Mouse (Mus musculus) cortical plate, adult 2 months (tissue): ENCODE measurements at regions not wholly inside any gene's neighbourhood (a gene's known extent, or its start where the extent isn't known, plus 50 kb on each side); places are given as distances from the start of the nearest gene placed in this dataset.

Experiments used
- H3K27ac ChIP-seq: fragments of 200-500 bp; 2 replicates; pipeline ENCODE4 v1.5.1; 2012; ENCODE audit warnings: low read length, control low read depth, inconsistent platforms; ENCODE audit not compliant: insufficient read depth
- H3K4me1 ChIP-seq: fragments of 200-500 bp; 2 replicates; pipeline ENCODE4 v1.6.1; 2011; ENCODE audit warnings: low read length; ENCODE audit not compliant: control insufficient read depth, insufficient read depth
- H3K4me3 ChIP-seq: fragments of 200-500 bp; 2 replicates; pipeline ENCODE4 v1.5.1; 2011; ENCODE audit warnings: mild to moderate bottlenecking, low read length, control low read depth; ENCODE audit not compliant: insufficient read depth
- CTCF ChIP-seq: fragments of 200-500 bp; IDR thresholded peaks from 2 replicates; pipeline ENCODE4 v1.5.1; 2011; ENCODE audit warnings: mild to moderate bottlenecking, control low read depth, low read length; ENCODE audit not compliant: insufficient read depth; ENCODE audit errors: extremely low read depth
- POLR2A ChIP-seq: fragments of 200-500 bp; IDR thresholded peaks from 2 replicates; pipeline ENCODE4 v1.6.1; 2011; ENCODE audit warnings: mild to moderate bottlenecking, low read length, control low read depth; ENCODE audit not compliant: insufficient read depth; ENCODE audit errors: extremely low read depth

GRCm38 (mm10) chr16:97665518-97665917 is 54.5 kb upstream of the Tmprss2 start:
- TF ChIP-seq CTCF (no peak), POLR2A (no peak)

More at GRCm38 (mm10) chr16:97665518-97665917, 54.5 kb upstream of the Tmprss2 start:
- peaks cover 1% of the 10 kb centered on the region; the same call in 1 of the 2 replicates for H3K4me1 ChIP-seq
- H3K27ac ChIP-seq, result no peak overlapping the region
- H3K4me3 ChIP-seq, result no peak overlapping the region
